Mouse (Mus musculus): ENCODE results near the gene Tmem44. TPM values are rescaled to one million over a fixed set of nuclear protein-coding genes. Genes with fewer than 3 reads are reported as not detected.

The Tmem44 gene
- total RNA-seq, 2 experiments from 2014 or later: 1.8 to 2.5 TPM

Other genes with a start within 250 kb of the Tmem44 start
- not detected for gene Gp5, start 240.1 kb downstream of the Tmem44 start, total RNA-seq (2021)
- 10 to 100 TPM; 35.7 to 38.4 TPM for gene Atp13a3, start 144.9 kb downstream of the Tmem44 start, total RNA-seq (2021)
- gene Lsg1, start 36.8 kb upstream of the Tmem44 start, total RNA-seq (2021): 10 to 100 TPM; 17.5 to 20.2 TPM
- 1 to 10 TPM; 5.4 to 6.3 TPM for gene Fam43a, start 48.9 kb upstream of the Tmem44 start, total RNA-seq (2021)

Measured in gastrocnemius, postnatal 36 days (tissue).